Mouse (Mus musculus): Measurements from ENCODE around the gene Zdhhc23. TPM values are rescaled to one million over a fixed set of nuclear protein-coding genes. Genes with fewer than 3 reads are reported as not detected.

Gene Zdhhc23
- total and polyA plus RNA-seq, 3 experiments: 3.8 to 53.3 (median 7.8) TPM

- H3K79me2 ChIP-seq (ENCODE audit: control insufficient read depth, insufficient read depth, low read length, poor library complexity): peaks cover 4% of the 10 kb centered on the region; the same call in 1 of the 2 replicates
- peaks cover 0 to 31% of the 10 kb centered on the region in 2 experiments; a peak in 2 of 4 replicates for H3K36me3 ChIP-seq (ENCODE audit: control insufficient read depth in 1 of 2, insufficient read depth in 2 of 2, low read length in 2 of 2)
- H3K27me3 ChIP-seq (ENCODE audit: control insufficient read depth in 1 of 2, insufficient read depth in 2 of 2, low read length in 2 of 2): no peaks in the 10 kb centered on the region
- peak overlapping the region; percentile 40 for H3K9ac ChIP-seq (ENCODE audit: control insufficient read depth, low read depth, low read length, poor library complexity, severe bottlenecking)
- no peaks in the 10 kb centered on the region for H3K9me3 ChIP-seq (replicated peaks; ENCODE audit: insufficient read depth, low read length)
- peak; percentile 96 for DNase-seq (ENCODE audit: low read depth, low spot score)
- H3K4me1 ChIP-seq (ENCODE audit: control insufficient read depth in 1 of 2, insufficient read depth in 2 of 2, low read length in 2 of 2): peaks cover 0 to 27% of the 10 kb centered on the region in 2 experiments; a peak in 3 of 4 replicates
- H3K4me3 ChIP-seq (ENCODE audit: control insufficient read depth in 1 of 2, insufficient read depth in 1 of 2, low read depth in 2 of 2, low read length in 2 of 2): peak overlapping the region; percentile 44 to 56
- peak overlapping the region; percentile 96 for H3K27ac ChIP-seq (ENCODE audit: control insufficient read depth, low read depth, low read length)
- TF ChIP-seq ZNF384 (IDR thresholded peaks at IDR 0.05; ENCODE audit: low read depth, low read length) (no peak), JUND (IDR thresholded peaks at IDR 0.05; ENCODE audit: low read depth, low read length) (peak; percentile 16; the same call in 1 of the 2 replicates), SIN3A (IDR thresholded peaks at IDR 0.05; ENCODE audit: low read length) (peak; percentile 60; the same call in 1 of the 2 replicates), ZKSCAN1 (IDR thresholded peaks at IDR 0.05; ENCODE audit: low read depth, low read length) (no peak), USF2 (IDR thresholded peaks at IDR 0.05; ENCODE audit: borderline replicate concordance in 1 of 2, insufficient read depth in 1 of 2, low read depth in 1 of 2, low read length in 2 of 2) (no peak), ZC3H11A (IDR thresholded peaks at IDR 0.05; ENCODE audit: low read depth, low read length) (no peak), ELF1 (IDR thresholded peaks at IDR 0.05; ENCODE audit: low read depth, low read length) (peak; percentile 51; the same call in 1 of the 2 replicates), MAX (IDR thresholded peaks at IDR 0.05; ENCODE audit: low read length) (peak; percentile 45; the same call in 1 of the 2 replicates), TAL1 (IDR thresholded peaks at IDR 0.05; ENCODE audit: low read length) (peak; percentile 37), NRF1 (IDR thresholded peaks at IDR 0.05; ENCODE audit: insufficient read depth, low read depth, low read length, poor library complexity, severe bottlenecking) (no peak), ETS1 (IDR thresholded peaks at IDR 0.05; ENCODE audit: low read depth, low read length) (peak; percentile 91), HCFC1 (IDR thresholded peaks at IDR 0.05; ENCODE audit: low read depth, low read length) (peak; percentile 42; the same call in 1 of the 2 replicates), POLR2AphosphoS2 (IDR thresholded peaks at IDR 0.05; ENCODE audit: low read length) (no peak), MYB (IDR thresholded peaks at IDR 0.05; ENCODE audit: low read depth, low read length) (no peak), POLR2A (IDR thresholded peaks at IDR 0.05; ENCODE audit: control insufficient read depth in 1 of 2, insufficient read depth in 1 of 2, low read depth in 1 of 2, low read length in 2 of 2, poor library complexity in 1 of 2) (peak in 1 of 2 experiments; percentile 55; a peak in 2 of 4 replicates), ZMIZ1 (IDR thresholded peaks at IDR 0.05; ENCODE audit: low read depth, low read length) (no peak), CHD2 (IDR thresholded peaks at IDR 0.05; ENCODE audit: low read length) (no peak), USF1 (IDR thresholded peaks at IDR 0.05; ENCODE audit: low read depth, low read length) (0 out of 2 replicates have a peak, but pooled peaks have one; percentile 19), RAD21 (IDR thresholded peaks at IDR 0.05; ENCODE audit: low read depth, low read length) (no peak), MAZ (IDR thresholded peaks at IDR 0.05; ENCODE audit: low read depth, low read length) (0 out of 2 replicates have a peak, but pooled peaks have one; percentile 57), GATA1 (IDR thresholded peaks at IDR 0.05; ENCODE audit: low read depth, low read length) (peak; percentile 85), EP300 (IDR thresholded peaks at IDR 0.05; ENCODE audit: low read depth in 1 of 2, low read length in 2 of 2) (peak; percentile 73 to 85), CHD1 (IDR thresholded peaks at IDR 0.05; ENCODE audit: low read depth, low read length) (no peak), CTCF (IDR thresholded peaks at IDR 0.05 in 2 of 3, conservative IDR thresholded peaks at IDR 0.05 in 1 of 3; ENCODE audit: control insufficient read depth in 1 of 3, insufficient read depth in 1 of 3, low read depth in 2 of 3, low read length in 3 of 3, poor library complexity in 1 of 3, severe bottlenecking in 1 of 3) (no peak), NELFE (IDR thresholded peaks at IDR 0.05; ENCODE audit: low read depth, low read length) (peak; percentile 56; the same call in 1 of the 2 replicates), TBP (IDR thresholded peaks at IDR 0.05; ENCODE audit: low read depth, low read length) (peak; percentile 67), MEF2A (IDR thresholded peaks at IDR 0.05; ENCODE audit: extremely low read depth, insufficient replicate concordance, low read depth, low read length, poor library complexity, severe bottlenecking) (no peak), SMC3 (IDR thresholded peaks at IDR 0.05; ENCODE audit: low read depth, low read length) (peak; percentile 12; the same call in 1 of the 2 replicates), UBTF (IDR thresholded peaks at IDR 0.05; ENCODE audit: borderline replicate concordance, insufficient read depth, low read depth, low read length) (no peak), E2F4 (IDR thresholded peaks at IDR 0.05; ENCODE audit: borderline replicate concordance, low read depth, low read length) (no peak), POLR2AphosphoS5 (IDR thresholded peaks at IDR 0.05; ENCODE audit: borderline replicate concordance, low read depth, low read length) (no peak), MYC (IDR thresholded peaks at IDR 0.05; ENCODE audit: low read depth, low read length) (no peak), BHLHE40 (IDR thresholded peaks at IDR 0.05; ENCODE audit: borderline replicate concordance, low read depth, low read length) (peak; percentile 59; the same call in 1 of the 2 replicates), MXI1 (IDR thresholded peaks at IDR 0.05; ENCODE audit: low read depth, low read length) (peak; percentile 61; the same call in 1 of the 2 replicates), GABPA (IDR thresholded peaks at IDR 0.05; ENCODE audit: low read depth, low read length) (no peak), MAFK (IDR thresholded peaks at IDR 0.05; ENCODE audit: borderline replicate concordance, low read depth, low read length) (peak; percentile 34; the same call in 1 of the 2 replicates)
Observed at GRCm38 (mm10) chr16:44018372-44018771, 38.8 kb upstream of the Zdhhc23 start.
